Mouse (Mus musculus) hindbrain, embryonic 11.5 days (tissue): ENCODE results near the gene Fam189a1. TPM values are rescaled to one million over a fixed set of nuclear protein-coding genes. Genes with fewer than 3 reads are reported as not detected.

Source experiments
- ATAC-seq: fragments of 200-750 bp; cut with Nextera tagmentation; 2 replicates; pipeline ENCODE4 v1.8.0; 2017; ENCODE audit warnings: mild to moderate bottlenecking, moderate TSS enrichment, moderate library complexity; ENCODE audit not compliant: low FRiP score
- DNase-seq: peaks from one replicate; pipeline ENCODE4 v3.0.0-alpha.2; 2015; ENCODE audit warnings: low spot score
- H3K27ac ChIP-seq: fragments of 300-500 bp; sonication (generic); 2 replicates; pipeline ENCODE4 v1.5.1; 2014; ENCODE audit warnings: mild to moderate bottlenecking, low read depth, low read length
- H3K27me3 ChIP-seq: fragments of 300-500 bp; sonication (generic); 2 replicates; pipeline ENCODE4 v1.6.1; 2014; ENCODE audit warnings: mild to moderate bottlenecking, low read length, moderate library complexity, mixed read lengths; ENCODE audit not compliant: control insufficient read depth, insufficient read depth
- H3K36me3 ChIP-seq: fragments of 300-500 bp; sonication (generic); 2 replicates; pipeline ENCODE4 v1.6.1; 2014; ENCODE audit warnings: mild to moderate bottlenecking, low read length, moderate library complexity, mixed read lengths; ENCODE audit not compliant: control insufficient read depth, insufficient read depth
- H3K4me1 ChIP-seq: fragments of 300-500 bp; sonication (generic); replicated peaks from 2 replicates; pipeline ENCODE4 v1.6.1; 2014; ENCODE audit warnings: low read length, mixed read lengths; ENCODE audit not compliant: control insufficient read depth, insufficient read depth
- H3K4me2 ChIP-seq: fragments of 300-500 bp; sonication (generic); replicated peaks from 2 replicates; pipeline ENCODE4 v1.6.1; 2014; ENCODE audit warnings: mild to moderate bottlenecking, low read depth, low read length
- H3K4me3 ChIP-seq: fragments of 300-500 bp; sonication (generic); 2 replicates; pipeline ENCODE4 v1.5.1; 2014; ENCODE audit warnings: low read depth, low read length
- H3K9ac ChIP-seq: fragments of 300-500 bp; sonication (generic); 2 replicates; pipeline ENCODE4 v1.6.1; 2014; ENCODE audit warnings: low read depth, low read length
- H3K9me3 ChIP-seq: fragments of 300-500 bp; sonication (generic); 2 replicates; pipeline ENCODE4 v1.6.1; 2016; ENCODE audit warnings: low read length; ENCODE audit not compliant: control insufficient read depth
- WGBS: fragments of 180-500 bp; shearing (Covaris S2); extraction: QIAGEN DNeasy Blood & Tissue Kit; methylation state at CpG from one replicate; pipeline ENCODE4 v1.1.7; 2014; 5-methylcytosine and 5-hydroxymethylcytosine counted together
- polyA plus RNA-seq: library from polyadenylated mRNA; unstranded; fragments of >200 nt; fragmentation: Nextera tagmentation; extraction: Ambion mirVana; gene quantifications from 2 replicates; pipeline ENCODE4 v1.2.1, GENCODE M21; 2014

Fam189a1 gene
- polyA plus RNA-seq, 1 experiment from 2014 or later: 1.6 TPM

DNA sequence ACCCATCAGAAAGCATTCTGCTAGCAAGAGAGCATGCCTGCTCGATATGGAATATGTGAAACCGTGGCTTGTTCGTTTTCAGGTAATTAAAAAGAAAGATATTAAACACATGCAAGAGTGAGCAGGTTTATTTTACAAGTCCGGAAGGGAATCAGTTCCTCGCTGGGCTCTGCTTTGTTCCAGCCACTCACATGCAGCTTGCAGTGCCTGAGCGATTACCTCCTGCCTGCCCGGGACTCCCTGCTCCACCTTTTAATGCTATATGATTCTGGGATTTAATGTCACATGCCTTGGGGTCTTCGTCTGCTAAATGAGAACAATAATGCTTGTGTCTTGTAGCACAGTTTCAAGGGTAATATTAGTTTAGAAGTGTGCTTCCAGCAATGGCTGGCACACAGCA lies 351.3 kb downstream of the Fam189a1 start:
- no peaks in the 10 kb centered on the region for H3K4me1 ChIP-seq
- no peaks in the 10 kb centered on the region for H3K9me3 ChIP-seq
- H3K27me3 ChIP-seq: no peaks in the 10 kb centered on the region
- H3K4me3 ChIP-seq: no peak overlapping the region
- WGBS: 81% methylated on average over 8 of the region's 8 CpGs
- DNase-seq (no peak), ATAC-seq (no peak)
- no peaks in the 10 kb centered on the region for H3K36me3 ChIP-seq
- H3K27ac ChIP-seq: no peak overlapping the region
- H3K9ac ChIP-seq: no peak overlapping the region
- no peak overlapping the region for H3K4me2 ChIP-seq

DNA sequence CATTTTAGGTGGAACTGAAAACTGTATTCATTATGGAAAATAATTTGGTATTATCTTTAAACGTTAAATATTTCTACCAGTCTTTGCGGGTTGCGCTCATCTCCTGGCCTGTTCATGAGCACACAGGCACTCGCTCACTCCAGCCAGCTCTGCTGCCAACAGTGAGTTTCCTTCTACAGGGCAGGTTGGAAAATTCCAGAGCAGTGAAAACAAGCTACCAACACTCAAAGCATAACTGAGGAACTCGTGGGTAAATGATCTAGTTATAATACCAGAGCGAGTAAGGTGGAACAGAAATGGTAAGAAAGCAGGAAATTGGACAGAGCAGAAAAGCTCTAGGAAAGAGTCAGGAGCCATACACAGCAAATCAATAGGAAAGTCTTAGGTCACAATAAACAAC lies 360.8 kb downstream of the Fam189a1 start:
- H3K27me3 ChIP-seq: no peaks in the 10 kb centered on the region
- H3K9ac ChIP-seq: no peak overlapping the region
- H3K4me1 ChIP-seq: no peaks in the 10 kb centered on the region
- no peak for DNase-seq
- no peaks in the 10 kb centered on the region for H3K9me3 ChIP-seq
- no peaks in the 10 kb centered on the region for H3K36me3 ChIP-seq
- no peak overlapping the region for H3K27ac ChIP-seq
- no peak overlapping the region for H3K4me2 ChIP-seq
- 90% methylated on average over 6 of the region's 6 CpGs for WGBS
- no peak overlapping the region for H3K4me3 ChIP-seq
- no peak for ATAC-seq

DNA sequence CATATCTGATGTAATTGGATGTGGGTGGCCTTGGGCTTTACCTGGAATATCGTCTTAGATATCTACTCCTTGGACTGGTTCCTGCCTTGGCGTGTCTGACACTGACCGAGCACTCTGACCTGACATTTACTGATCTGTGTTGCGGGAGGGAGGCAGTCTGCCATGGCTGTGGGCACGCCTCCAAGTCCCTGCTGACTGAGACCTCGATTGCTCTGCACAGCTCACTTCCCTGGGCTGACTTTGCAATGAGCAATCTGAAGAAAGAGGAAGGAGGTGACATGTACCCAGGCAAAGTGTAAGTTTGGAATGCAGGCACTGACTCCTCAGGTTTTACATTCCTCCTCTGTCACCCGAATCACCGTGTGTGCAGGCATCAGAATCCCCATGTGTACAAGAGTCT lies 364.3 kb downstream of the Fam189a1 start:
- 76% methylated on average over 8 of the region's 8 CpGs for WGBS
- no peak for ATAC-seq

DNA sequence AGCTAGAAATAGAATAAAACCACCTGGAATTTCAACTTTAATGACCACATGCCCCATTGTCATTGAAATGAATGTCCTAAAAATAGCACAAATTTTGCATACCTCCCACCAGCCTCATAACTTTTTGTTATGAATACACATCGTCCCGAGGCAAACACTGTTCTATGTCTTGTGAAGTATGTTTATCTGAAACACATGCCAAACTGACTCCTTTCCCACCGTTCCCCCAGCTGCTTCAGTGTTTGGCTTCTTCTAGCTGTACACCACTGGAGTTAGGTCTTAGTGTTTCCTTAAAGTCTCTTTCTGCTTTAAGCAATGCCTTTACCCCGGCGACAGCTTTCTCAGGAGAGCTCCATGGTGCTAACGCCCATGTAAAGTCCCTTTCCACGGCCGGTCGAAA lies 365.2 kb downstream of the Fam189a1 start:
- 81% methylated on average over 9 of the region's 9 CpGs for WGBS
- no peak overlapping the region for H3K4me2 ChIP-seq
- no peak overlapping the region for H3K9ac ChIP-seq
- no peaks in the 10 kb centered on the region for H3K36me3 ChIP-seq
- ATAC-seq (no peak), DNase-seq (no peak)
- H3K27me3 ChIP-seq: no peaks in the 10 kb centered on the region
- no peak overlapping the region for H3K4me3 ChIP-seq
- H3K27ac ChIP-seq: no peak overlapping the region
- no peaks in the 10 kb centered on the region for H3K9me3 ChIP-seq
- H3K4me1 ChIP-seq: no peaks in the 10 kb centered on the region

More for the DNA sequence above, 364.3 kb downstream of the Fam189a1 start:
- DNase-seq: no peak
- Histone ChIP-seq H3K9ac (no peak overlapping the region), H3K27me3 (no peaks in the 10 kb centered on the region), H3K4me2 (no peak overlapping the region), H3K27ac (no peak overlapping the region), H3K4me1 (no peaks in the 10 kb centered on the region), H3K9me3 (no peaks in the 10 kb centered on the region), H3K36me3 (no peaks in the 10 kb centered on the region), H3K4me3 (no peak overlapping the region)

DNA sequence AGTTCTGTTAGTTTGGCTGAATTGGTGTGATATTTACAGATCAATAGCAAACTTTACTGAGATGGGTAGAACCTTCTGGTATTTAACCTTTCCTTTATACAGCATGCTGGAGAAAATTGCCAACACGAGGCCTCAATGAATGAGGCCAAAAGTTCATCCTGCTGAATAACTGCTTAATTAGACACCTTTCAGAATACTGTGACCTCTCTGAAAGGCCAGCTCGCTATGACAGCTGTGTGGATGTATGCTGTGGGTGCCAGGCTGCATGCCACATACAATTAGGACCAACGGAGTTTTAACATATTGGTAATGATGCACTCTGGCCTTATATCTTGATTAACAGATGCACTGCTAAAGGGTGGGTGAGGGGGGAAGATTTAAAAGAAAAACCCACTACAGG lies 371.3 kb downstream of the Fam189a1 start:
- Histone ChIP-seq H3K4me3 (no peak overlapping the region), H3K9me3 (no peaks in the 10 kb centered on the region), H3K27ac (no peak overlapping the region), H3K9ac (no peak overlapping the region), H3K36me3 (no peaks in the 10 kb centered on the region), H3K4me2 (no peak overlapping the region), H3K4me1 (no peaks in the 10 kb centered on the region), H3K27me3 (no peaks in the 10 kb centered on the region)
- DNase-seq (no peak), ATAC-seq (no peak)
- 43% methylated on average over 3 of the region's 3 CpGs for WGBS

DNA sequence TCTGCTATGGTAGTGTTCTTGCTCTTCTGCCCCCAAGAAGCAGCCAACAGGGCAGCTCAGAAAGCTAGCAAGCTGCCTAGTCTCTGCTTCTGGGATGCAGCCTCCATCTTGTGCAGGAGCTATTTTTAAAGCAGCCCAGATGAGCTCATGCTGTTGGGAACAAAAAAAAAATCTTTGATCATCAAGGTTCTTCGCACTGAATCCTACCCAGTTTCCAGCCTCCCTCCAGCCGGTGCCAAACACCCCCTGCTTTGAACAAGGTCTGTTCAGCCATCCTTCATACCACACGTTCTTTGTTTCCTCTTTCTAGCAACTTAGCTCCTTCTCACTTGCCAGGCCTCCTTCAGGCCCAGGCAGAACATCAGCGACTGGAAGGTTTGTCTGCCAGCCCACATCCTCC lies 376.9 kb downstream of the Fam189a1 start:
- ATAC-seq (no peak), DNase-seq (no peak)
- Histone ChIP-seq H3K27ac (no peak overlapping the region), H3K4me3 (no peak overlapping the region), H3K9me3 (no peaks in the 10 kb centered on the region), H3K36me3 (no peaks in the 10 kb centered on the region), H3K27me3 (no peaks in the 10 kb centered on the region), H3K4me1 (no peaks in the 10 kb centered on the region), H3K4me2 (no peak overlapping the region), H3K9ac (no peak overlapping the region)
- WGBS: 79% methylated on average over 4 of the region's 4 CpGs

DNA sequence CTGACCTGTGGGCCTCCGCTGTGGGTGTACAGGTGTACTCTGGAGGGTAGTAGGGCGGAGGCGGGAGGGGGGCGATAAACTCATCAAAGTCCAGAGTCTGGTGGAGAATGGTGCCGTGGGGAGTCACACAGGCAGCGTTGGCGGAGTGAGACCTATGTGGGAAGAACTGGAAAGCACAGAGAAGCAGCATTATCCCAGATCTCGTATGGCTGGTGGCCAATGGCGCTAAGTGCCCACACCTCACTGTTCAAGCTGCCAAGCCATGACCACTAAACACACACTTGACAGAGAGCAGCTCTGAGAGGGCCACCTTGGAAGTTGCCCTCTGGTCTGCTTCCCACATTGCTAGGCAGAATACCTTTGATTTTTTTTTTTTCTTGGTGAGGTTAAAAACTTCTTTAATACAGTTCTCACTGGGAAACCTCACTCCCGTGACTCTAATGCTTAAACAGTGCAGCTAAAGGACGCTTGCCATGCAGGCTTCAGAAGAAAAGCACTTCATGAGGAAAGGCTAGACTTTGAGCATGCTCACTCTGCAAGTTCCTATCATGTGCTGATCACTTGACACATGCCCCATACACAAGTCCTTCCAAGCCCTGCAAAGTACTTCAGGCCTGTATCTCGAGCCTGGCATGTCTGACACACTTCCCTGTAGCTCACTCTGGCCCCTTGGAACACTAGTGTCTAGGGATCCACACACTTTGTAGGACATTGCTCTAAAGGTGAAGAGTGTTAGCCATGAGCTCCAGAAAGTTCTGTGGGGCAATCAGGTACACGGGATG lies 379.5 kb downstream of the Fam189a1 start:
- WGBS: 88% methylated on average over 13 of the region's 13 CpGs
- Histone ChIP-seq H3K9me3 (no peaks in the 10 kb centered on the region), H3K4me3 (no peak overlapping the region), H3K9ac (no peak overlapping the region), H3K27me3 (no peaks in the 10 kb centered on the region), H3K4me1 (no peaks in the 10 kb centered on the region), H3K4me2 (no peak overlapping the region), H3K27ac (no peak overlapping the region), H3K36me3 (no peaks in the 10 kb centered on the region)
- ATAC-seq: no peak
- DNase-seq: no peak

DNA sequence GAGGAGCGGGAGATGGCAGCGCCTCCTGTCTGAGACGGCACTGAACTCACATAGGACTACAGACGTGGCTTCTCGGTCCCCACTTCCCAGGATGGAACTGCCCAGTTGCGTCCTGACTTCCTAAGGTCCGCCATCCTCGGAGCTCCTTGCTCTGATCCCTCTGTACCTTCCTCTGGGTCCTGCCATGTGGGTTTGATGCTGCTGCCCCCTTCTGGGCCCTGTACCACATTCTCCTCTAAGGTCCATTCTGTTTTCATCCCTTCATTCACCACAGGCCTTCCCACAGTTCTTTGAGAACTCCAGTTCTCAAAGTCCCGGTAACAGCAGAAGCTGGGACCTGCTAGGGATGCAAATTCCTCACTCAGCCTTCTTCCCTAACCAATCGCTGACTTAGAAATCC lies 382.9 kb downstream of the Fam189a1 start:
- ATAC-seq: no peak
- 51% methylated on average over 10 of the region's 10 CpGs for WGBS
- H3K4me2 ChIP-seq: no peak overlapping the region
- H3K4me1 ChIP-seq: no peaks in the 10 kb centered on the region; the same call in 1 of the 2 replicates
- no peaks in the 10 kb centered on the region for H3K36me3 ChIP-seq
- H3K27ac ChIP-seq: no peak overlapping the region
- DNase-seq: peak; percentile 34
- no peaks in the 10 kb centered on the region for H3K9me3 ChIP-seq
- no peak overlapping the region for H3K4me3 ChIP-seq
- H3K27me3 ChIP-seq: no peaks in the 10 kb centered on the region
- no peak overlapping the region for H3K9ac ChIP-seq

DNA sequence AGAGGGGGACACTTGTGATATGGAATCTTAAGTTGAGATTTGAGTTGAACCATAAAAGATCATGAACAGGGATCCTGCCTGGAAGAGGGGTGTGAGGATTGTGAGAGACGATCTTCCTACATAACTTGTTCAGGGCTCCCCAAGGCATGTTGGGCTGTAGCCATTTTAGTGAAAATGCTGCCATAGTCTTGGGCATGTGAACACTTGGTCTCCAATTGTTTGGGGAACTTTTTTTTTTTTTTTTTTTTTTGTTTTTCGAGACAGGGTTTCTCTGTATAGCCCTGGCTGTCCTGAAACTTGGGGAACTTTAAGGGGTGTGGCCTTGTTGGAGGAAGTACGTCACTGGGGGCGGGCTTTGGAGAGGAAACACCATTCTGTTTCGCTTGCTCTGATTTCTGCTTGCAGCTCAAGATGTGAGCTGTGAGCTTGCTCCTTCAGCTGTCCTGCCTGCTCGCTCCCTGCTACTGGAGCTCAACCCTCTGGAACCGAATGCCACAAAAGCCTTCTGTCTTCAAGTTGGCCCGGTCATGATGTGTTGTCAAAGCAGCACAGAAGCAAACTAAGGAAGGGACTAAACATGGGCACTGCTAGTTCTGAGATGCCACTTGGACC lies 385.5 kb downstream of the Fam189a1 start:
- DNase-seq (no peak), ATAC-seq (no peak)
- H3K4me2 ChIP-seq: no peak overlapping the region
- no peaks in the 10 kb centered on the region for H3K27me3 ChIP-seq
- H3K9ac ChIP-seq: no peak overlapping the region
- H3K36me3 ChIP-seq: no peaks in the 10 kb centered on the region
- no peaks in the 10 kb centered on the region for H3K9me3 ChIP-seq
- no peak overlapping the region for H3K4me3 ChIP-seq
- no peaks in the 10 kb centered on the region; the same call in 1 of the 2 replicates for H3K4me1 ChIP-seq
- H3K27ac ChIP-seq: no peak overlapping the region
- 82% methylated on average over 8 of the region's 8 CpGs for WGBS
